Mouse (Mus musculus): ENCODE data around the gene Rasa4.
A peak's percentile ranks its signal among the peaks of the same experiment; 100 is the strongest.
"Not testable (repeated sequence)": the region's sequence is repeated elsewhere in the genome, so short reads cannot be mapped to it uniquely, and the experiment has no call there.

The Rasa4 gene

GRCm38 (mm10) chr5:136069411-136069810 is 14.3 kb upstream of the Rasa4 start:
- DNase-seq, result no peak

GRCm38 (mm10) chr5:136073051-136073450 is 10.7 kb upstream of the Rasa4 start:
- DNase-seq, result no peak

GRCm38 (mm10) chr5:136073526-136073925 is 10.2 kb upstream of the Rasa4 start:
- DNase-seq, result no peak

GRCm38 (mm10) chr5:136075076-136075475 is 8.6 kb upstream of the Rasa4 start:
- DNase-seq, result no peak

- DNase-seq, result peak; percentile 9
These were observed 7.4 kb upstream of the Rasa4 start for GRCm38 (mm10) chr5:136076284-136076683.

GRCm38 (mm10) chr5:136077001-136077550 is 6.6 kb upstream of the Rasa4 start:
- no peak for DNase-seq

GRCm38 (mm10) chr5:136078136-136078535 is 5.6 kb upstream of the Rasa4 start:
- DNase-seq, result no peak

- no peak for DNase-seq
These were observed 1.4 kb upstream of the Rasa4 start for GRCm38 (mm10) chr5:136082345-136082744.

- no peak for DNase-seq
These were observed 597 bp downstream of the Rasa4 start for GRCm38 (mm10) chr5:136084144-136084881.

GRCm38 (mm10) chr5:136084891-136085651 is 1.4 kb downstream of the Rasa4 start:
- no peak for DNase-seq

- DNase-seq, result no peak
These were observed 2.6 kb downstream of the Rasa4 start for GRCm38 (mm10) chr5:136086290-136086689.

- no peak for DNase-seq
These were observed 5.3 kb downstream of the Rasa4 start for GRCm38 (mm10) chr5:136088821-136089575.

GRCm38 (mm10) chr5:136091927-136092326 is 8.2 kb downstream of the Rasa4 start:
- no peak for DNase-seq

- DNase-seq, result peak; percentile 19
These were observed 10.7 kb downstream of the Rasa4 start for GRCm38 (mm10) chr5:136094249-136095010.

GRCm38 (mm10) chr5:136095089-136095488 is 11.4 kb downstream of the Rasa4 start:
- no peak for DNase-seq

- no peak for DNase-seq
These were observed 14.8 kb downstream of the Rasa4 start for GRCm38 (mm10) chr5:136098536-136098935.

GRCm38 (mm10) chr5:136102099-136102820 is 18.5 kb downstream of the Rasa4 start:
- DNase-seq, result peak; percentile 78

- no peak for DNase-seq
These were observed 20.8 kb downstream of the Rasa4 start for GRCm38 (mm10) chr5:136104511-136104910.

GRCm38 (mm10) chr5:136108486-136108885 is 24.8 kb downstream of the Rasa4 start:
- DNase-seq, result no peak

- no peak for DNase-seq
These were observed 25.3 kb downstream of the Rasa4 start for GRCm38 (mm10) chr5:136109042-136109441.

GRCm38 (mm10) chr5:136113546-136113945 is 29.8 kb downstream of the Rasa4 start:
- not testable (repeated sequence) for DNase-seq

All from right cerebral cortex, postnatal 25 days (tissue).